ENCODE assay signal across 8 mouse cellular contexts in genomic region chr12:117403513-117404156, GRCm38 (mm10).
A peak's percentile ranks its signal among the peaks of the same experiment; 100 is the strongest.
DNase-seq lines count a peak whose midpoint lies in the region; ATAC-seq and TF ChIP-seq lines count a peak whose summit lies in the region.
"Had no signal": no experiment of that assay in that cellular context is flagged by ENCODE, and none has a peak within 500 bp of the region (broad histone marks: within the 10 kb centered on the region; RNA-seq: fewer than 3 reads in every experiment).

No protein-coding gene starts in this region.

- no peak overlapping the region for H3K4me3 ChIP-seq in intestine, embryonic 14.5 days (ENCODE audit: low read depth, low read length)
- H3K4me3 ChIP-seq in left cerebral cortex, adult 2 months, result no peak overlapping the region
- H3K4me3 ChIP-seq in midbrain, embryonic 11.5 days (ENCODE audit: low read depth, low read length), result no peak overlapping the region
- H3K4me3 ChIP-seq: megakaryocyte, embryonic 14.5 days had no signal

- 0 out of 2 replicates have a peak, but pooled peaks have one; percentile 66 for ATAC-seq in intestine, embryonic 14.5 days (replicated peaks; ENCODE audit: low FRiP score, low TSS enrichment, low read depth)
- ATAC-seq in midbrain, embryonic 11.5 days (ENCODE audit: low FRiP score), result peak; percentile 73

- H3K4me1 ChIP-seq in intestine, embryonic 14.5 days (replicated peaks; ENCODE audit: control insufficient read depth, insufficient read depth, low read length), result no peaks in the 10 kb centered on the region
- H3K4me1 ChIP-seq in midbrain, embryonic 11.5 days (ENCODE audit: control insufficient read depth, insufficient read depth, low read length), result no peaks in the 10 kb centered on the region
- H3K4me1 ChIP-seq: megakaryocyte, embryonic 14.5 days had no signal

- 13% methylated on average over 7 of the region's 7 CpGs for WGBS in intestine, embryonic 14.5 days
- WGBS in midbrain, embryonic 11.5 days, result 9% methylated on average over 7 of the region's 7 CpGs

- H3K27me3 ChIP-seq in intestine, embryonic 14.5 days (replicated peaks; ENCODE audit: control insufficient read depth, insufficient read depth, low read length), result no peaks in the 10 kb centered on the region
- no peaks in the 10 kb centered on the region for H3K27me3 ChIP-seq in midbrain, embryonic 11.5 days (ENCODE audit: control insufficient read depth, insufficient read depth, low read length)
- H3K27me3 ChIP-seq: megakaryocyte, embryonic 14.5 days had no signal

- H3K36me3 ChIP-seq in intestine, embryonic 14.5 days (ENCODE audit: control insufficient read depth, insufficient read depth, low read length), result no peaks in the 10 kb centered on the region
- H3K36me3 ChIP-seq in midbrain, embryonic 11.5 days (ENCODE audit: control insufficient read depth, insufficient read depth, low read length), result no peaks in the 10 kb centered on the region

- no peak overlapping the region for H3K27ac ChIP-seq in intestine, embryonic 14.5 days (ENCODE audit: low read depth)
- H3K27ac ChIP-seq in left cerebral cortex, adult 2 months, result no peak overlapping the region
- no peak overlapping the region for H3K27ac ChIP-seq in midbrain, embryonic 11.5 days (ENCODE audit: low read depth, low read length)

- TF ChIP-seq CTCF in left cerebral cortex, adult 2 months (IDR thresholded peaks at IDR 0.05), result peak; percentile 92

- no peak overlapping the region for H3K9ac ChIP-seq in intestine, embryonic 14.5 days (ENCODE audit: low read length)
- H3K9ac ChIP-seq in midbrain, embryonic 11.5 days (ENCODE audit: low read length), result no peak overlapping the region

- DNase-seq in adipocyte (ENCODE audit: low spot score), result peak; percentile 11
- DNase-seq in cerebellum, postnatal 25 days, result peak; percentile 64 to 78
- peak; percentile 67 for DNase-seq in gastrocnemius, postnatal 10 days
- DNase-seq in intestine, embryonic 14.5 days (ENCODE audit: low spot score), result peak; percentile 90
- DNase-seq in left cerebral cortex, adult 2 months (ENCODE audit: extremely low spot score in 1 of 2, low spot score in 2 of 2), result peak; percentile 81 to 84
- DNase-seq in midbrain, embryonic 11.5 days (ENCODE audit: low spot score, missing footprints), result peak; percentile 98
- peak; percentile 17 for DNase-seq in skeletal muscle tissue, adult 2 months (ENCODE audit: low read depth, low spot score)

- H3K4me2 ChIP-seq in intestine, embryonic 14.5 days (ENCODE audit: low read length), result no peak overlapping the region
- no peak overlapping the region for H3K4me2 ChIP-seq in midbrain, embryonic 11.5 days

- H3K9me3 ChIP-seq in intestine, embryonic 14.5 days (ENCODE audit: control insufficient read depth, low read length), result no peaks in the 10 kb centered on the region
- no peaks in the 10 kb centered on the region for H3K9me3 ChIP-seq in midbrain, embryonic 11.5 days (ENCODE audit: control insufficient read depth, low read length)
- H3K9me3 ChIP-seq: megakaryocyte, embryonic 14.5 days had no signal

- intact Hi-C loops in left cerebral cortex, adult 2 months (cut with DNase I), result loop anchor here (1.0 kb wide), 2 partner anchors 362 to 366 kb away; no protein-coding TSS in a partner anchor

Comparison
In these comparisons a context has a peak if more than half of its experiments do, and no peak if none do; other contexts are left out.
1. DNase-seq: peak in every context shown above with its lines; median percentile 98 in midbrain, embryonic 11.5 days; 90 in intestine, embryonic 14.5 days; 82 in left cerebral cortex, adult 2 months; 71 in cerebellum, postnatal 25 days; 67 in gastrocnemius, postnatal 10 days; 17 in skeletal muscle tissue, adult 2 months; 11 in adipocyte.